In genomic region chr4:154170506-154171150, GRCm38 (mm10) we compare ENCODE assay signal across 8 mouse cellular contexts. TPM values are rescaled to one million over a fixed set of nuclear protein-coding genes. Genes with fewer than 3 reads are reported as not detected.
DNase-seq lines count a peak whose midpoint lies in the region; ATAC-seq and TF ChIP-seq lines count a peak whose summit lies in the region.

TSS of gene Megf6 (plus strand) at chr4:154170730.

- no peaks in the 10 kb centered on the region for H3K9me3 ChIP-seq in forebrain, postnatal 0 days (ENCODE audit: low read length)
- no peaks in the 10 kb centered on the region for H3K9me3 ChIP-seq in kidney, postnatal 0 days (replicated peaks; ENCODE audit: low read length)

- 2% methylated on average over 47 of the region's 61 CpGs for WGBS in forebrain, postnatal 0 days
- under 1% methylated on average over 56 of the region's 61 CpGs for WGBS in kidney, postnatal 0 days

- peak; percentile 58 for DNase-seq in adrenal gland, postnatal 10 days
- no peak for DNase-seq in adrenal gland, postnatal 14 days
- peak; percentile 66 for DNase-seq in Muller cell, postnatal 12 days (ENCODE audit: inconsistent ontology term)
- peak; percentile 14 for DNase-seq in forebrain, postnatal 0 days
- DNase-seq in kidney, postnatal 0 days (ENCODE audit: low spot score), result peak; percentile 57
- DNase-seq in lung, postnatal 4 days, result peak; percentile 73
- DNase-seq in urinary bladder, postnatal 14 days (ENCODE audit: low spot score), result peak; percentile 63
- no peak for DNase-seq in layer of hippocampus, adult 9-10 months (ENCODE audit: low spot score)

- H3K27ac ChIP-seq in forebrain, postnatal 0 days (ENCODE audit: low read depth, low read length), result no peak within 1 kb of the TSS
- H3K27ac ChIP-seq in kidney, postnatal 0 days, result no peak within 1 kb of the TSS

- no peaks in the 10 kb centered on the region for H3K4me1 ChIP-seq in forebrain, postnatal 0 days (ENCODE audit: insufficient read depth)
- peaks cover 14% of the 10 kb centered on the region; the same call in 1 of the 2 replicates for H3K4me1 ChIP-seq in kidney, postnatal 0 days (replicated peaks; ENCODE audit: insufficient read depth, low read length)

- no peak for TF ChIP-seq CTCF in forebrain, postnatal 0 days (IDR thresholded peaks at IDR 0.05; ENCODE audit: low read depth)
- TF ChIP-seq CTCF in kidney, postnatal 0 days (IDR thresholded peaks at IDR 0.05; ENCODE audit: low read depth), result no peak

- peaks cover 14% of the 10 kb centered on the region for H3K27me3 ChIP-seq in forebrain, postnatal 0 days (ENCODE audit: insufficient read depth, low read length)
- peaks cover 40% of the 10 kb centered on the region for H3K27me3 ChIP-seq in kidney, postnatal 0 days (ENCODE audit: insufficient read depth, low read length)

- peak within 1 kb of the TSS; percentile 45 for H3K4me3 ChIP-seq in forebrain, postnatal 0 days (ENCODE audit: low read depth, low read length)
- H3K4me3 ChIP-seq in kidney, postnatal 0 days (replicated peaks; ENCODE audit: low read depth, low read length), result peak within 1 kb of the TSS; percentile 43

- ATAC-seq in forebrain, postnatal 0 days, result peak; percentile 65
- ATAC-seq in kidney, postnatal 0 days (replicated peaks; ENCODE audit: low FRiP score, low read depth), result peak; percentile 59; the same call in 1 of the 2 replicates

- 0 out of 2 replicates have a peak within 1 kb of the TSS, but pooled peaks have one; percentile 10 for H3K9ac ChIP-seq in forebrain, postnatal 0 days
- peak within 1 kb of the TSS; percentile 42 for H3K9ac ChIP-seq in kidney, postnatal 0 days (ENCODE audit: low read depth, low read length)

- H3K36me3 ChIP-seq in forebrain, postnatal 0 days (ENCODE audit: insufficient read depth), result no peaks in the 10 kb centered on the region
- no peaks in the 10 kb centered on the region for H3K36me3 ChIP-seq in kidney, postnatal 0 days (ENCODE audit: insufficient read depth, low read length)

- peak within 1 kb of the TSS; percentile 75 for H3K4me2 ChIP-seq in forebrain, postnatal 0 days (ENCODE audit: low read depth)
- H3K4me2 ChIP-seq in kidney, postnatal 0 days (ENCODE audit: low read length), result peak within 1 kb of the TSS; percentile 67

RNA-seq across cellular contexts. Expression of gene Megf6, which starts in this region (rescaled TPM):
- total RNA-seq in adrenal gland, postnatal 10 days (2021), result 10 to 100 TPM in 1 of 2 experiments, 1 to 10 TPM in 1; 9.5 to 10.3 TPM
- total RNA-seq in adrenal gland, postnatal 14 days (2021), result 7.3 and 8.3 TPM in 2 replicates
- total RNA-seq in forebrain, postnatal 0 days (2014; rRNA removed), result 22.2 and 36.5 TPM in 2 replicates
- polyA plus RNA-seq in forebrain, postnatal 0 days (2015; fragmentation: Nextera tagmentation; extraction: Ambion mirVana), result 5.6 and 7.7 TPM in 2 replicates
- 5.0 and 5.8 TPM in 2 replicates for polyA plus RNA-seq in kidney, postnatal 0 days (2015; fragmentation: Nextera tagmentation; extraction: Ambion mirVana)

Comparison
In these comparisons a context has a peak if more than half of its experiments do, and no peak if none do; other contexts are left out.
1. DNase-seq: peak in adrenal gland, postnatal 10 days (single experiment), Muller cell, postnatal 12 days (single experiment), forebrain, postnatal 0 days (single experiment), kidney, postnatal 0 days (single experiment), lung, postnatal 4 days (2 of 2) and urinary bladder, postnatal 14 days (single experiment); none in adrenal gland, postnatal 14 days (single experiment) and layer of hippocampus, adult 9-10 months (single experiment).